Mouse (Mus musculus) limb, embryonic 10.5 days (tissue): ENCODE results near the gene Tmem51. TPM values are rescaled to one million over a fixed set of nuclear protein-coding genes. Genes with fewer than 3 reads are reported as not detected.

ENCODE experiments used
- DNase-seq: peaks from one replicate; pipeline ENCODE4 v3.0.0-alpha.2; 2017; ENCODE audit warnings: low spot score
- H3K27ac ChIP-seq: fragments of 300-500 bp; sonication (generic); 2 replicates; pipeline ENCODE4 v1.5.1; 2016; ENCODE audit warnings: mild to moderate bottlenecking
- H3K27me3 ChIP-seq: fragments of 300-500 bp; sonication (generic); 2 replicates; pipeline ENCODE4 v1.6.1; 2016; ENCODE audit warnings: low read depth, mild to moderate bottlenecking; ENCODE audit not compliant: poor library complexity, severe bottlenecking
- H3K36me3 ChIP-seq: fragments of 300-500 bp; sonication (generic); 2 replicates; pipeline ENCODE4 v1.6.1; 2016; ENCODE audit warnings: mild to moderate bottlenecking, moderate library complexity
- H3K4me1 ChIP-seq: fragments of 300-500 bp; sonication (generic); 2 replicates; pipeline ENCODE4 v1.6.1; 2016
- H3K4me3 ChIP-seq: fragments of 300-500 bp; sonication (generic); 2 replicates; pipeline ENCODE4 v1.5.1; 2016; ENCODE audit warnings: mild to moderate bottlenecking, moderate library complexity
- H3K9me3 ChIP-seq: fragments of 300-500 bp; sonication (generic); replicated peaks from 2 replicates; pipeline ENCODE4 v1.6.1; 2016; ENCODE audit warnings: mild to moderate bottlenecking
- WGBS: fragments of 180-500 bp; shearing (Covaris S2); methylation state at CpG from one replicate; pipeline ENCODE4 v1.1.7; 2016; 5-methylcytosine and 5-hydroxymethylcytosine counted together
- polyA plus RNA-seq: library from polyadenylated mRNA; unstranded; fragments of >200 nt; fragmentation: Nextera tagmentation; extraction: Ambion mirVana; gene quantifications from 2 replicates; pipeline ENCODE4 v1.2.1, GENCODE M21; 2016

Tmem51 gene
- polyA plus RNA-seq, 1 experiment from 2014 or later = 10.8 TPM

DNA sequence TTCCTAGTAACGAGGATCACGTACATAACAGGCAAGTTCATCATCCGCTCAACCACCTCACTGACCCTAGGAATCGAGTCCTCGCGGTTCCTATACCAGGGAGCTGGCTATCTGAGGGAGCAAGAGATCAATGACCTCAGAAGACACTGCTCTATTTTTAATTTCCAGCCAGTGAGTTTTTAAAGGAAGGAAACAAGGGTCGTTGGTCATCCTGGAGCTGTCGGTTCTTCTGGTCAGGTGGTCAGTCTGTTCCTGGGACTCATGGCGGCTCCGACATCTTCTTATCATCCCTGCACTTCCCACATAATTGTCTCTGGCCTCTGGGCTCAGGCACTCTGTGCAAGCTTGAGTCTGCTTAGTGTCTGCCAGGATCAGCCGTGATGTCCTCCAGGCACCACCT is 10.3 kb upstream of the Tmem51 start:
- DNase-seq = no peak
- Histone ChIP-seq H3K9me3 (no peaks in the 10 kb centered on the region), H3K36me3 (no peaks in the 10 kb centered on the region), H3K27ac (no peak overlapping the region), H3K4me3 (no peak overlapping the region), H3K27me3 (no peaks in the 10 kb centered on the region), H3K4me1 (peaks cover 15% of the 10 kb centered on the region)
- WGBS = 82% methylated on average over 11 of the region's 11 CpGs

GRCm38 (mm10) chr4:142091100-142091499 is 7.0 kb upstream of the Tmem51 start:
- no peak for DNase-seq
- WGBS = 58% methylated on average over 2 of the region's 2 CpGs
- no peaks in the 10 kb centered on the region for H3K9me3 ChIP-seq

GRCm38 (mm10) chr4:142089966-142090365 is 5.9 kb upstream of the Tmem51 start:
- H3K4me1 ChIP-seq = peaks cover 15% of the 10 kb centered on the region
- DNase-seq = no peak
- no peaks in the 10 kb centered on the region for H3K9me3 ChIP-seq
- WGBS = 71% methylated on average over 6 of the region's 6 CpGs
- H3K4me3 ChIP-seq = no peak overlapping the region
- peaks cover 23% of the 10 kb centered on the region for H3K27me3 ChIP-seq
- no peaks in the 10 kb centered on the region for H3K36me3 ChIP-seq
- no peak overlapping the region for H3K27ac ChIP-seq

More at GRCm38 (mm10) chr4:142091100-142091499, 7.0 kb upstream of the Tmem51 start:
- Histone ChIP-seq H3K27me3 (peaks cover 12% of the 10 kb centered on the region), H3K27ac (no peak overlapping the region), H3K4me1 (peaks cover 14% of the 10 kb centered on the region), H3K36me3 (no peaks in the 10 kb centered on the region), H3K4me3 (no peak overlapping the region)

- Histone ChIP-seq H3K4me1 (peaks cover 26% of the 10 kb centered on the region), H3K36me3 (no peaks in the 10 kb centered on the region), H3K9me3 (no peaks in the 10 kb centered on the region), H3K27me3 (peaks cover 31% of the 10 kb centered on the region), H3K4me3 (no peak overlapping the region), H3K27ac (no peak overlapping the region)
- DNase-seq = no peak
- WGBS = 77% methylated on average over 6 of the region's 6 CpGs
Measured at GRCm38 (mm10) chr4:142088836-142089235, 4.7 kb upstream of the Tmem51 start.

DNA sequence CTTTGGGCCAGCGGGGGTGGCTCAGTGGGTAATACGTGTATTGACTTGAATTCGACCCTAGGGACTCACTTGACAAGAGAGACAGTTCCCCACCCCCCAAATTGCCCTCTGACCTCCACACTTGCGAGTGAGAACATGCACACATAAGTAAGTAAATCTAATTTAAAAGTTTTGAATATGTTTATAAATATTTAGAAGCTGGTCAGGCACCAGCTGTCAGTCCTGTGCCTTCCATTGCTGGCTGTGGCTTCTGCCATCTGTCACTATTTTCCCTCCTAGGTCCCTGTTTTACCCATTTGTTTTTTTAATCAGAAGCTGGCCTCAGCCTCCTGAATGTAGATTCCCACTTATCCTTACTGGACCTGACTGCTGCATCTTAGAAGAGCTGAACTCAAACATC is 4.3 kb upstream of the Tmem51 start:
- H3K27me3 ChIP-seq = peaks cover 32% of the 10 kb centered on the region
- no peak for DNase-seq
- H3K4me3 ChIP-seq = no peak overlapping the region
- H3K36me3 ChIP-seq = no peaks in the 10 kb centered on the region
- no peak overlapping the region for H3K27ac ChIP-seq
- 51% methylated on average over 4 of the region's 4 CpGs for WGBS
- peaks cover 30% of the 10 kb centered on the region for H3K4me1 ChIP-seq
- H3K9me3 ChIP-seq = no peaks in the 10 kb centered on the region

DNA sequence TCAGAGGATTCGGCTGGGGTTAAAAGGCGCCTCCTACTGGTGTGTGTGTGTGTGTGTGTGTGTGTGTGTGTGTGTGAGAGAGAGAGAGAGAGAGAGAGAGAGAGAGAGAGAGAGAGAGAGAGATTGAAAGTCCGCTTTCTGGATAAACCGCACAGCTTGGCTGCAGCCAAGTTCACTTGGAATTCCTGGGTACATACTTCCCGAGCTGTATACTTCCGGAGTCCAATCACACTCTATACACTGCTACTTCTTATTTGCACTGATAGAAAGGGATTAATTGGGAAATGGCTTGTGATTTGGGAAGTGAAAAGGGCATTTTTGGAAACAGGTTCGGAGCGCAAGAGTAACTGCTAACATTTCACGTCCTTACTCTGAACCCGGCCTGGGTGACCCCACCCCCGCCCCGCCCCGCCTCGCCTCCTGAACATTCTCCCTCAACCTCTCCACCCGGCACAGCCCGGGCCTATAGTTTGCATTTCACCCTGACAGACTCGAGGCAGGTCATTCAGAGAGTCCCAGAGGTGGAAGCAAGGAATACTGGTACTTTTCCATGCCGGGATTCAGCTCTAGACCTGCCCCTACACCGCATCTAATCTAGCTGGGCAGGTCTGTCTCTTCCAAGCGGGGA is 946 bp upstream of the Tmem51 start:
- peaks cover 56% of the 10 kb centered on the region for H3K4me1 ChIP-seq
- peak overlapping the region; percentile 78 for H3K4me3 ChIP-seq
- no peaks in the 10 kb centered on the region for H3K9me3 ChIP-seq
- DNase-seq = no peak
- peak overlapping the region; percentile 87 for H3K27ac ChIP-seq
- peaks cover 48% of the 10 kb centered on the region for H3K27me3 ChIP-seq
- no peaks in the 10 kb centered on the region for H3K36me3 ChIP-seq
- WGBS = 4% methylated on average over 20 of the region's 20 CpGs

DNA sequence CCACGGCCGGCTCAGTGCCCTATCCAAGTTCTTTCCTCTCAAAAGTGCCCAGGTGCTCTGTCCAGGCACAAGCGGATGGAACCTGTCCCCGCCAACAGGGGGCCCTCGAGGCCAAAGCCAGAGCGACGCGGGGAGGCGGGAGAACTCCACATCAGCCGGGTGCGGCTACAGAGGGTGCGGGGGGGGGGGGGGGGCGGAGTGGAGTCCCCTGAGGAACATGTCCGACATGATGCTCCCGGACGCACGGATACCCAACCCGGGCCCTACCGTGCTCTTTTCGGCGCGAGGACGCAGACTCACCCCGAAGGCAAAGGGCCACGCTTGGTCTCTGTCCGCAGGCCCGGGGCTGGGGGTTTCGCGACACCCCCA is 358 bp downstream of the Tmem51 start:
- H3K36me3 ChIP-seq = no peaks in the 10 kb centered on the region
- H3K27me3 ChIP-seq = peaks cover 48% of the 10 kb centered on the region
- H3K9me3 ChIP-seq = no peaks in the 10 kb centered on the region
- peak; percentile 82 for DNase-seq
- WGBS = under 1% methylated on average over 27 of the region's 29 CpGs
- peak overlapping the region; percentile 87 for H3K27ac ChIP-seq
- peaks cover 59% of the 10 kb centered on the region for H3K4me1 ChIP-seq
- peak overlapping the region; percentile 78 for H3K4me3 ChIP-seq

DNA sequence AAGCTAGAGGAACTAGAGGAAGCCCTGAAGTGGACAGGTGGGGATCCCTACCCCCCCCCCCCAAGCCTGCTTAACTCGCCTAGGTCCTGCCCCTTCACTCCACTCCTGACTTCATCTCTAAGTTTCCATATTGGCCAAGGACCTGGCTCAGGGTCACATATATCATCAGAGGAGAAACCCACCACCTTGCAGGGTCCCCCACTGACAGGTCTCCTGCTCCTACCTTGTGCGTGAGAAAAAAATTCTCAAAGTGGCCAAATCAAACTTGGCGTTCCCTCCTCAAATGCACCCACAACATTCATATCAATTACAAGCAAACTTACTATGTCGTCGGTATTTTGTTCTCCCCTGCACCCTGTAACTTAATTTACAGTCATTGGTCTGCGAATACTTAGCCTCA is 911 bp downstream of the Tmem51 start:
- Histone ChIP-seq H3K27me3 (peaks cover 48% of the 10 kb centered on the region), H3K27ac (peak overlapping the region; percentile 87; the same call in 1 of the 2 replicates), H3K9me3 (no peaks in the 10 kb centered on the region), H3K36me3 (no peaks in the 10 kb centered on the region), H3K4me3 (peak overlapping the region; percentile 78), H3K4me1 (peaks cover 54% of the 10 kb centered on the region)
- 57% methylated on average over 6 of the region's 6 CpGs for WGBS
- no peak for DNase-seq

GRCm38 (mm10) chr4:142082703-142083102 is 1.4 kb downstream of the Tmem51 start:
- H3K36me3 ChIP-seq = no peaks in the 10 kb centered on the region
- no peaks in the 10 kb centered on the region for H3K9me3 ChIP-seq
- H3K4me1 ChIP-seq = peaks cover 58% of the 10 kb centered on the region
- H3K4me3 ChIP-seq = no peak overlapping the region
- WGBS = 68% methylated on average over 4 of the region's 4 CpGs
- peaks cover 48% of the 10 kb centered on the region for H3K27me3 ChIP-seq
- DNase-seq = no peak
- H3K27ac ChIP-seq = no peak overlapping the region

- 62% methylated on average over 13 of the region's 13 CpGs for WGBS
- Histone ChIP-seq H3K9me3 (no peaks in the 10 kb centered on the region), H3K4me3 (no peak overlapping the region), H3K4me1 (peaks cover 65% of the 10 kb centered on the region), H3K27ac (0 out of 2 replicates have a peak overlapping the region, but pooled peaks have one; percentile 19), H3K36me3 (no peaks in the 10 kb centered on the region), H3K27me3 (peaks cover 42% of the 10 kb centered on the region)
- DNase-seq = no peak
Measured at GRCm38 (mm10) chr4:142081631-142082283, 2.3 kb downstream of the Tmem51 start.

DNA sequence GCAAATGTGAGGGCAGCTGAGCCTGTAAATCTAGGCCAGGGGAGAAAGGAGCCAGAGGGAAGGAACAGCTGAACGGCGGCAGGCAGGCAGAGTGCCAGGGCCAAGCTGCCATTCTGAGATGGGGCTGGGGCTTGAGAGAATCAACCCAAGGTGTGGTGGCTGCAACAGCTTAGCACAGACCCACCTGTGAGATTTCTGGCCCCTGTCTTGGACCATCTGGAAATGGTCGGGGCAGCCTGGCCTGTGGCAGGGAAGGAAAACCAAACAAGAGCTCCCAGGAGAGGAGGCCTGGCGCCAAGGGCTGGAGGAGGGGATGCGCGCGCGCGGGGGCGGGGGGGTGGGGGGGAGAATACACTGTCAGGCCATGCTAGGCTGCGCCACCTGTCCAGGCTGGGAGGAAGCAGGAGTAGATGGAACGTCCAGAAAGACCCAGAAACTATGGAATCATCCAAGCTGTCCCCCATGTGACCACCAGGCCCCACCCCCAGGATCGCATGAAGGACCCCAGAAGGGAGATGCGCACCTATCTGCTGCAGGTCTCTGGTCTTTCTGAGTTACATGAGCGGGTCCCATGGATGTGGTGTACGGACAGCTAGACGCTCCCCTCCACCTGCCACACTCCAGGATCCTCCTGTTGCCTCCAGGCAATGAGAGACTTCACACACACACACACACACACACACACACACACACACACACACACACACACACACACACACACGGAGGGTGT is 3.0 kb downstream of the Tmem51 start:
- Histone ChIP-seq H3K27ac (0 out of 2 replicates have a peak overlapping the region, but pooled peaks have one; percentile 19), H3K4me1 (peaks cover 65% of the 10 kb centered on the region), H3K27me3 (peaks cover 36% of the 10 kb centered on the region), H3K4me3 (no peak overlapping the region), H3K9me3 (no peaks in the 10 kb centered on the region), H3K36me3 (no peaks in the 10 kb centered on the region)
- no peak for DNase-seq
- WGBS = 57% methylated on average over 18 of the region's 18 CpGs

DNA sequence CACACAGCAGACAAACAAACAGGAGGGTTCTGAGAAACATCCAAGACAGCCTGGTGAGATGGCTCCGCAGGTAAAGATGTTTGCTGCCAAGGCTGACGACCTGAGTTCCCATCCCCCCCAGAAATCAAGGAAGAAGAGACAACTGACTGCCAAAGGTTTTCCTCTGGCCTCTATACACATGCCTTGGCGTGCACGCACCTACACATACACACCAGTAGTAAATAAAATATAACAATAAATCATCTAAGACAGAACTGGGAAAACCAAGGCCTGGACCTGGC is 3.7 kb downstream of the Tmem51 start:
- Histone ChIP-seq H3K9me3 (no peaks in the 10 kb centered on the region), H3K27me3 (peaks cover 29% of the 10 kb centered on the region), H3K27ac (peak overlapping the region; percentile 53; the same call in 1 of the 2 replicates), H3K4me1 (peaks cover 68% of the 10 kb centered on the region), H3K4me3 (no peak overlapping the region), H3K36me3 (no peaks in the 10 kb centered on the region)
- WGBS = 79% methylated on average over 4 of the region's 4 CpGs
- DNase-seq = no peak
